Mouse (Mus musculus) urinary bladder, adult 18-20 months (tissue): Measurements from ENCODE around the gene Slc25a24.

Experiments
- DNase-seq, 2 experiments: peaks; one replicate each; pipeline ENCODE4 v3.0.0; 2022; ENCODE audit warnings: low spot score in 2 of 2, mixed read lengths in 2 of 2

Slc25a24 gene

DNA sequence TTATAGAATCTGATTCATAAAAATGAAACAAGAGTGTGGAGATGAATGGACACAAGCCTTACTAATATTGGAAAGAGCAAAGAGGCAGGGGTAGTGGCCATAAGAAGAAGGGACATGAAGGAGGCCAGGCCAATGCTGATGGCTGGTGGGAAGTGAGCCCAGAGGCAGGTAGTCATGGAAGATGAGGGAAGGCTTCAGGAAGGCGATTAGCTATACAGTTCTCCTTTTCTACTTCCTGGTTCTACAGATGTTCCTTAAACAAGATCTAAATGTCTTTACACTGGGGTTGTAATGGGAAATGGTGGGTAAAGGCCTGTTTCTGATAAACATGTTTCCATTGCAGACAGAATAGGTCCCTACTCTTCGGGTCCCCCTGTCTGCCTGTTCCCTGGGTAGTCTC lies 46.2 kb downstream of the Slc25a24 start:
- DNase-seq = no peak

DNA sequence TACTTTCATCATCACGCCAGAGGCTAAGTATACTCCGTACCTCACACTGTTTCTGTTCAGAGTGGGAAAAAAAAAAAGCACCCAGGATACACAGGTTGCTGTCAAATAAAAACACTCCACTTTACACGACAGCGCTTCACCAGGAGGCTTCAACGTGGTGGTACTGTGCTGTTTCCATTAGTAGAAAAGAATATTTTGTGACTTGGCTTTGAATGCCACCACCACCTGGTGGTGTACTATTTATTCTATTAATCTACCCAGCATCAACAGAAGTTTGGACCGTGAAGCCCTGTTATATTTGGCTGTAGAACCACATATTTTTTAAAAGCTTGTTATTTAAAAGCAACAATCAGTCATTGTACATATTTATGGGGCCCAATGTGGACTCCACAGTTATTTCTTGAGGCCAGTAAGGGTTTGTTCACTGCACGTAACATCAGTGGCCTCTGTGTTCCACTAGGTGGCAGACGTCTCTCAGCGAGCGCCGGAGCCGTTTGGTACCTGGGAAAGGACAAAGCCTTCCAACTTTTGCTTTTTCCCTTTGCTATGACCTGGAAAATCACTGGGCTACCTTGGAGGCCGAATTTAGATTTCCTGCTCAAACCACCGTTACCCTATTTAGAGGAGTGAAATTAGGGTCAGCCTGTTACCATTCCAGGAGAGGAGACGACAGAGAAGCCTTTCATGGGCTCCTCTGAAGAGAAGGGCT lies 48.3 kb downstream of the Slc25a24 start:
- DNase-seq = peak; percentile 35 to 41

DNA sequence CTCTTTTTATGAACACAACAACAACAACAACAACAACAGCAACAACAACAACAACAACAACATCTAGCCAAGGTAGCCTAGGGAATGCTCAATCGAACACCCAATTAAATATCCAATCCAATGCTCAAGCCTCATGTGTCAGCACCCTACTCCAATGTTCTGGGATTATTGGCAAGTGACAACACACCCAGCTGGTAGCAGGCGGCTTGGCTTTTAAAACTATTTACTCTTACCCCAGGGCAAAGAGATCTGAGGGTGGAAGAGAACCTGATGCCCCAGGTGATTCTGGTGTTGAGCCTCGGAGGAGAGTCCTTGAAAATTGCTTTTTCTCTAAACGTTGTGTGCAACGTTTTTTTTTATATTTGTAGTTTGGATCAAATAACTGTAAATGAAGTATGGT lies 51.4 kb downstream of the Slc25a24 start:
- no peak for DNase-seq

DNA sequence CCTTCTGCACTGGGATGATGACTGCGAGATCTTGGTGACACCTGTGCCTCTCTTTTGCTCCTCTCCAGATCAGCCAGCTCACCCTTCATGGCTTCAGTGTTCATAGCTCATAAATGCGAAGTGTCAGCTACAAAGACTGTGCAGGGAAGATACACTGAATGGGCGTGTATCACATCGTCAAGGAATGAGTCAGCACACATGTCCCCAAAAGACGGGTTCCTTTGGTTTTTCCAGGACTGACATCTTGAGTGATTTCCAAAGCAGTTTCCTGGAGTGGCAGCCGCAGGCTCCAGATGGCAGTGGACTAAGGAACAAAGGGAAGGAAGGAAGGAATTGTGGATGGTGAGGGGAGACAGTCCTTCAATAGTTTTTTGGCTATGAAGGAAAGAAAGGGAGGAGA lies 55.8 kb downstream of the Slc25a24 start:
- DNase-seq = no peak

DNA sequence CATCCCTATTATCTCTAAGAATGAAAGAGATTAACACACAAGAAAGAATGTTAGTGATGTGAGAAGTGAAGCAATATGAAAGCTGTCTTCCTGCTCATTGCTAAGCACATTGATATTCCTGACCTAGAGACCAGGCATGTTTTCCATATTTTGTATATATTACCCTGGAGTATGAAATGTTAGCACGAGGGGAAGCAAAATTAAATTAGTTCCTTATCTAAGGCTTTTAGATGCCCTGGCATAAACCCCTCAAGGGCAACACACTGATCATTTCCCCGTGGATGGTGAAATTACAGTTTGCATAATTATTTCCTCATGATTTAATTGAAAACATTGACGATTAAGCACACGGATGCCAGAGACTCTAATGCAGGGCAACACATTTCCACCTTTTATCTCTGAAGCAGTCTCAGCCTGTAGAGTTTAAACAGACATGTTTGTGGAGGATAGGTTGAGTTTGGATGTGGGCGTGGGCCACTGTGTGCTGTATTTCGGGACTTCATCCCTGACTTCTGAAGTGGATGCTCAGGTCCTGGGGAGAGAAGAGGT lies 56.7 kb downstream of the Slc25a24 start:
- DNase-seq = no peak

DNA sequence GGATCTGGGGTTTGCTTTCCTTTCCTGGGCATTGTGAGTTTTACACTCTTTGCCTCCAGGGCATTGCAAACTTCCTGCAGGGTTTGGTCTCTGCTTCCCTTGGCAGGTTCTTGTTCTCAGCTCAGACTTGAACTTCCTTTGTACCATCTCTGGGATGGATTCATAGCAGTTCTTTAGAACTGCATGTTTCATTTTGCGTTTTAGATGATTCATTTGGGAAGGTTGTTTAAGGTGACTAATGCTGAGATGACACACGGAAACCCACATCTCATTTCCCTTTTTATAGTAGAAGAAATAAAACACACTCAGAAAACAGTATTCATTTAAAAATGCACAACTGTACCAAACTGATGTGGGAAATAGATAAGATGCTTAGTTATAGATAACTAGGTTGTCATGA lies 73.2 kb downstream of the Slc25a24 start:
- no peak for DNase-seq

DNA sequence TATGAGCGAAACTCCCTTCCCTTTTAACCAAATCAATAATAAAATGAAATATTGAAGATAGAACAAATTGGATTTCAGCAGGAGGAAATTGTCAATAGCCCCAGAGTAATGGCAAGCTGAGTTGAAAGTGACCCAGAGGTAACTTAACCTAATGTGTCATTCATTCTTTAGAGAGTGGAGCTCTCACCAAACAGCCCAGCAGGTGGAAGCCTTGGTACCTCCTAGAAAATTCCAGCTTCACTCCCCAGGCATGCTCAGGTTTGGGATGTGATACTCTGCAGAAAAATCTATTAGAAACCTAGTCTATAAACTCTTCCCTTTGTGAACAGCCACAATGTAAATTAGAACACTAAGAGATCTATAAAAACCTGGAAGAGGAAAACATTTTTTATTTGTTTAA lies 76.3 kb downstream of the Slc25a24 start:
- no peak for DNase-seq

DNA sequence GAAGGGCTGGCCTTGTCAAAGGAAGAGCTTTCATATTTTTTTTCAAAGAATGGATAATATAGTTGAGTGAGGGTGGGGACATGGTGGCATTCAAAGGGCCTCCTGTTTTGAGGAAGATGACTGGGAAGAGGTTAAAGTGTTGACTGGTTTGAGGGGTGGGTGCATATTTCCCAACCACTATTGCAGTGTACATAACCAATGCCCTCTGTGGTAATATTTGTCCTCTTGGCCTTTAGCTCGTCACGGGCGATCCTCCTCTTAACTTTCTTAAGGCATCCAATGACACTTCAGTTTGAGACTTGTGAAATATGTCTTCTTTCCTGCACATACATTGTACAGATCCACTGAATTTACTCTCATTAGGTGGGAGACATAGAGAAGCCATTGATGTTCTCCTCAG lies 89.4 kb downstream of the Slc25a24 start:
- DNase-seq = no peak

DNA sequence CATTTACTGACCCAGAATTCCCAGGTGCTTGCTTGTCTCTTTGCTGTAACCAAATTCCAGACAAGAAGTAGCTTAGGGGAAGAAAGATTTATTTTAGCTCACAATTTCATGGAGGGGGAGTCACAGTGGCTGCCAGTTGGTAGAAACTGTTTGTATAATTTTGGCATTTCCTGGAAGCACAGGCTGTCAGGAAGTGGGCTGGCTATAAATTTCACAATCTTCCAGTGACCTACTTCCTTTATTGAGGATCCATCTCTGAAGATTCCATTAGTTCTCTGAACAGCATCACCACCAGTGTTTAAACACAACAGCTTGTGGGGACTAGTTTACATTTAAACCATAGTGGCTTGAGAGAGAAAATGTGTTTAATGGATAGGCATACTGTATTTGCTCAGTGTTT lies 93.4 kb downstream of the Slc25a24 start:
- no peak for DNase-seq
